Mouse (Mus musculus): ENCODE measurements around the gene Cd27.
"Not testable (repeated sequence)": the region's sequence is repeated elsewhere in the genome, so short reads cannot be mapped to it uniquely, and the experiment has no call there.

Cd27 gene

GRCm38 (mm10) chr6:125236782-125237181 lies at the start of gene Cd27:
Gene Cd27, minus strand, starts transcription at chr6:125237010.
- DNase-seq (ENCODE audit: low spot score) = no peak

DNA sequence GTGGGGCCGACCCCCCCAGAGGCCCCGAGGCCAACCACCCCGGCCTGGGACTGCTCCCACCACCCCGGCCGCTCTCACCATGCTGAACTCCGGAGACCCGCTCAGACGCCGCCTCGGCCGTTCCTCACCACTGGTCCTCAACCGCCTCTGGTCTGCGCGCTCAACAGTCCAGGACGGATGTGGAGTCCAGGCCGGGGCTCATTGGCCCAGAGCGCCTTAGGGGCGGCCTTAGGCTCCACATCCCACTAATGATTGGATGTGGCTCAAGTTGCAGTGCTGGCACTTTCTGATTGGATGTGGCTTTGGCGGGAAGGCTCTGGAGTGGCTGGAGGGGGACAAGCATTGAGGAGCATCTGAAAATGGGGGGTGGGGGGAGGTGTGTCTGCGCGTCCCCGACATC lies 49.1 kb upstream of the Cd27 start, which contains the start of gene Tuba3a:
Gene Tuba3a (minus strand): TSS at position 153 of the 400 bp plus-strand sequence.
- peak; percentile 90 for DNase-seq (ENCODE audit: low spot score)

GRCm38 (mm10) chr6:125284751-125285150 lies 47.9 kb upstream of the Cd27 start:
- DNase-seq (ENCODE audit: low spot score) = no peak

DNA sequence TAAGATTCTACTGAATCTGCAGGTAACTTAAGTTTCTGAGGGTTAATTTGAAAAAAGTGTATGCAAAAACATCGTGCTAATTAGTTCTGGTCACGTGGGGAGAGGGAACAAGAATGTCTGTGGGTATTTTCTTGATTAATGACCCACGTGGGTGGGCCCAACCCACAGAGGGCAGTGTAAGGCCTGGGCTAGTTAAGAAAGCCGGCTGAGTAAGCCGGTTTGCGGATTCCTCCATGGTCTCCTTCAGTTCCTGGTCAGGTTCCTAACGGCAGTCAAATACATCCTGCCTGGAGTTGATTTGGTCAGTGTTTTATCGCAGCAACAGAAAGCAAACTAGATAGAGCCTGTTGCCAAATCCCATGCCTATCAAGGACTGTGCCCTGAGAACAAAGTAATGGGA lies 47.4 kb upstream of the Cd27 start:
- DNase-seq (ENCODE audit: low spot score) = no peak

GRCm38 (mm10) chr6:125282721-125283120 lies 45.9 kb upstream of the Cd27 start:
- DNase-seq (ENCODE audit: low spot score) = not testable (repeated sequence)

- no peak for DNase-seq (ENCODE audit: low spot score)
These were observed 42.9 kb upstream of the Cd27 start for GRCm38 (mm10) chr6:125279729-125280128.

DNA sequence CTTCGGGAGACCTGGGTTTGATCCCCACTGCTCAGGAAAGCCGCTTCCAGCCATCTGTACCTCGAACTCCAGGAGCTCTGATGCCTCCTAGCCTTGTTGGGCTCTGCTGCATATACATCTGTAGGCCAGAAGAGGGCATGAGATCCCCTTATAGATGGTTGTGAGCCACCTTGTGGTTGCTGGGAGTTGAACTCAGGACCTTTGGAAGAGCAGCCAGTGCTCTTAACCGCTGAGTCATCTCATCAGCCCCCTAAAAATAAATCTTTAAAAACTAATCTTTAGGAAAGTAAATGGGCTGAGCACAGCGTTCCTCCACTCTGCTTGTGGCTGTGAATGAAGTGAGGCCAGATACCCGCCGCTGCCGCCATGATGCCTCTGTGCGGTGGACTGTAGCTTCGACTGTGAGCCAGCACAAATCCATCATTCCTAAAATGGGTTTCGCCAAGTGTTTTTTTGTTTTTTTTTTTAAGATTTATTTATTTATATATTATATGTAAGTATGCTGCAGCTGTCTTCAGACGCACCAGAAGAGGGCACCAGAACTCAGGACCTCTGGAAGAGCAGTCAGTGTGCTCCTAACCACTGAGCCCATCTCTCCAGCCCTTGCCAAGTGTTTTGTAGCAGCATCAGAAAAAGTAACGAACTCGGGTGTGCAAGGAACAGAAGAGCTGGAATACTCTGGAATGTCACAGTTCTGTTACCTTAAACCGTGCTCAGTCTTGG lies 38.2 kb upstream of the Cd27 start:
- no peak for DNase-seq (ENCODE audit: low spot score)

DNA sequence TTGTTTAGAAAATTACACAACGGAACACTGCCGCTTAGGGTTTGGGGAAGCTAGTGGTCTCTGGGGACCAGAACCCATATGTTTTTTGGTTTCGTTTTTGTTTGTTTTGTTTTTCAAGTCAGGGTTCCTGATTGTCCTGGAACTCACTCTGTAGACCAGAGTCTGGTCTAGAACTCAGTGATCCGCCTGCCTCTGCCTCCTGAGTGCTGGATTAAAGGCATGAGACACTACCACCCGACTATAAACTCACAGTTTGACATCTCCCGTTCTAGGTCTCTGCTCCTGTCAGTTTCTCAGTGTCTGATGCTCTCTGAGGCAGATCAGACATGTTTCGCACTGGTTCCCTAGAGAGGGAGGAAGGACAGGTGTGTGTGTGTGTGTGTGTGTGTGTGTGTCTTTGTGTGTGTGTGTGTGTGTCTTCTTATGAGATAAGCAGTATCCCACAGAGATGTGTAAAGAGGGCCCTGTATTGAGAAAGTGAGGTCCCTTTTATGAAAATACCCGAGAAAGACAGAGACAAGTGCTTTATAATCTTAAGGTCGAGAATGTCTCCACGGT lies 35.5 kb upstream of the Cd27 start:
- no peak for DNase-seq (ENCODE audit: low spot score)

DNA sequence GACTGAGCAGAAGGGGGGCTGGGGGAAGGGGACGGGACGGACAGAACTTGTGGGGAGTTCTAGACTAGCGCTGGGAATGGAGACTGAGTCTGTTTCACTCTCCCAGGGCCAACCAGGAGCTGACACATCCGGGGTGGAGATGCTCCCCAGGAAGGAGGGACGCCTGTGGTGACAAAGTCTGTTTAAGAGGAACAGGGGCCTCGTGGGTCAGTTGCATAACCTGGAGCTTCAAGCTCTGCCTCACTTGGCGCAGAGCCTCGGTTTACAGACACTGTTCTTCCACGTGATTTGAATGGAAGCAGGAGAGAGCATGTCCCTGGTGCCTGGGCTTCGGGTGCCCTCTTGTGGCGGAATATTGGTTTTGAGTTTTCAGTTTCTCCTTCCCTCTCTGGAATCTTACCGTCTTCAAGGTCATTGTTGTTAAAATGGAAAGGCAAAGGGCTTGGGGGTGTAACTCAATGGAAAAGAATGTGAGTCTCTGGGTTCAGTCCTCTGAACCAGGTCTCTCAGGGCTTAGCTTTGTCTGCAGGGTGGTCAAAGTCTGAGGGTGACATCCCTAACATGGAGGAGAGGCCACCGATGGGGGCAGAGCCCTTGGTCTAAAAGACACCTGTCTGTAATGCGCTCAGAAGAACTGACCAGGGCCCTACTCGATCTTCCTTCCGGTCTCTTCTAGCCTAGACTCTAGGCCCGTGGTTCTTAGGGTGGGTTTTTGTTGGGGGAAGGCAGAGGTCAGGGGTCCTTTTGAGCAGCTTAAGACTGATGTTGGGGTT lies 34.8 kb upstream of the Cd27 start:
- DNase-seq (ENCODE audit: low spot score) = peak; percentile 79

DNA sequence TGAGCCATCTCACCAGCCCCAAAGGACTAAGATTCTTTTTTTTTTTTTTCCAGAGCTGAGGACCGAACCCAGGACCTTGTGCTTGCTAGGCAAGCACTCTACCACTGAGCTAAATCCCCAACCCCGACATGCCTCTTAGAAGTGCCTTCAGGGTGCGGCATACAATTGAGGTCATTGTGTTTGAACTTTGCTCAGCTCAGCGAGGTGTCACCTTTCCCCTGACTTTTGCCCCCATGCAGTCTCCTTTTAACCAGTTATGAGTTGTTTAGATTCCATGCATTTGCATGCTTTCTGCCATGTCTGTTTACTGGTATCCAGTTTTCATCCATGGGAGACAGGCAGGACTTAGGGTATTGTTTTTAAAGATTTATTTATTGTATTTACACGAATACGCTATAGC lies 32.0 kb upstream of the Cd27 start:
- DNase-seq (ENCODE audit: low spot score) = no peak

- no peak for DNase-seq (ENCODE audit: low spot score)
These were observed 30.7 kb upstream of the Cd27 start for GRCm38 (mm10) chr6:125267469-125267868.

DNA sequence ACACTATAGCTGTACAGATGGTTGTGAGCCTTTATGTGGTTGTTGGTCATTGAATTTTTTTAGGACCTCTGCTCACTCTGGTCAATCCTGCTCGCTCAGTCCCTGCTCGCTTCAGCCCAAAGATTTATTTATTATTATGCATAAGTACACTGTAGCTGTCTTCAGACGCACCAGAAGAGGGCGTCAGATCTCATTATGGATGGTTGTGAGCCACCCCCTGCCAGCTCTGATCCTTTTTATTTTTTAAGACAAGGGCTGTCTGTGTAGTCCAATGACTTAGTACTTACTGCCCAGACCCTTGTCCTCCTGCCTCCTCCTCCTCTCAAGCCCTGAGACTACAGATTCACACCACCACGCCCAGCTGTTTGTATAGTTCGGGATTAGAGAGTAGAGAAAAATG lies 29.8 kb upstream of the Cd27 start:
- DNase-seq (ENCODE audit: low spot score) = not testable (repeated sequence)

DNA sequence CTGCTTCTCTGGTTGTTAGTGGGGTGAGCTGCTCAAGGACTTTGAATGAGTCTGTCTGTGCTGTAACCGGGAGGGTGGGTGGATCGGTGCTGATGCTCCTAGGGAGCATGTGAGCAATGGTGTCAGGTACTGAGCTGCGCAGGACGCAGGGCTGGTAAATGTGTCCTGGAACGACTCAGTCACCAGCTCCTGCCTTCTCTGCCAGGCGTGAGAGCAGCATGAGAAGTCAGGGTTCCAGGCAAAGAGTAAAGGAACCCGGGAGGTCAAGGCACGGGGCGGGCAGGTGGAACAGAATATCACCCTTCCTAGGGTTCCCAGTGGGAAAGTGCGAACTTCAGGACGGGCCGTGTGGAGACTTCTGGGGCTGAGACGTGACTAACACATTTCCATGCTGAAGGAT lies 29.3 kb upstream of the Cd27 start:
- no peak for DNase-seq (ENCODE audit: low spot score)

GRCm38 (mm10) chr6:125265239-125265638 lies 28.4 kb upstream of the Cd27 start:
- no peak for DNase-seq (ENCODE audit: low spot score)

DNA sequence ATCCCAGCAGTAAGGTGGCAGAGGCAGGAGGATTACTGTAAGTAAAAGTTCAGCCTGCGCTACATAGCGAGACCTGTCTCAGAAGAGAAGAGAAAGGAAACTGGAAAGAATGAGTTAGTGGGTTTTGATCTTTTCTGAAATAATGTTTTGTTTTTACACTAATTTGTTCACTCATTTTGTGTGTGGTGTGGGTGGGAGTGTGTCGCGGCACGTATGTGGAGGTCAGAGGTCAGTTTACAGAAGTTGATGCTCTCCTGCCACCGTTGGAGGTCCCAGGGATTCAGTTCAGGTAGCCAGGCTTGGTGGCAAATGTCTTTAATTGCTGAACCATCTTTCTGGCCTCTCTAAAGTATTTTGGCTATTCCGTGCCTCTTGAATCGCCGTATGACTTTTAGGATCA lies 27.4 kb upstream of the Cd27 start:
- no peak for DNase-seq (ENCODE audit: low spot score)

- no peak for DNase-seq (ENCODE audit: low spot score)
These were observed 23.3 kb upstream of the Cd27 start for GRCm38 (mm10) chr6:125260006-125260555.

- DNase-seq (ENCODE audit: low spot score) = no peak
These were observed 19.6 kb upstream of the Cd27 start for GRCm38 (mm10) chr6:125256222-125256966.

GRCm38 (mm10) chr6:125255516-125256044 lies 18.8 kb upstream of the Cd27 start:
- no peak for DNase-seq (ENCODE audit: low spot score)

DNA sequence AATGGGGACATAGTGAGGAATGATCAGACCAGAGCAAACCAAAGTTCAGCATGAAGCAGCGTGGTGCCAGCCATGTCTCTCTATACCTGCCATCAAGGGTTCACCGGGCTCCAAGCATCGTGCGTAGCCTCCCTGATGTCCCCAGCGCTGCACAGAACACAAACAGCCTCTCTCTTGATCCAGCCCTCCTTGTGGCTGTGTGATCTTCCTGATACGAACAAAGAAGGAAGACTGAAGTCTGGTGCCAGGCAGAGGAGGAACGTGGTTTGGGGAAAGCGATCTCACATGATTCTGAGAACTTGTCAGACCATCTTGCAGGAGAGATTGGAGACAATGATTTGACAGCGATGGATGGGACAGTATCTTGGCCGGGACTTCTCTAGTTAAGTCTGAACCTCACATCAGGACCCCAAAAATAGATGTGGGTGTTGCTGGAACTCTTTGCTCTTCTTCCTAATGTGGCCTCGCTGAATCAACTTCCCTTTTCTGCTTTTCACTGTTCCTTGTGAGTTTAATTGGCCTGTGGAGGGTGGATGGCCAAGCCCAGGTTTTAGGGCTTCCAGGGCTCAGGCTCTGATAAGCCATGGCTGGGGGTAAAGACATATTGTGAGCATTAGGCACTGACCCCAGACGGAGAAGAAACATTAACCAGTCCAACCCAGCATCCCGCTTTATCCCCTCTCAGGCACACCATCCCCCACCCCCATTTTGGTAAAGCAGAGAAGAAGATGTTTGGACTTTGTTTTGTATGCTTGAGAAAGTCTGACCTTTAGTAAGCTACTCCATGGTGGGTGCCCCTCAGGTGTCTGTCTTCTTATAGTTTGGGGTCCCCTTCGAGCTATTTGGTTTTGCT lies 17.3 kb upstream of the Cd27 start:
- no peak for DNase-seq (ENCODE audit: low spot score)

- no peak for DNase-seq (ENCODE audit: low spot score)
These were observed 15.9 kb upstream of the Cd27 start for GRCm38 (mm10) chr6:125252711-125253110.

- no peak for DNase-seq (ENCODE audit: low spot score)
These were observed 15.5 kb upstream of the Cd27 start for GRCm38 (mm10) chr6:125252285-125252684.
